In the genomic region with DNA sequence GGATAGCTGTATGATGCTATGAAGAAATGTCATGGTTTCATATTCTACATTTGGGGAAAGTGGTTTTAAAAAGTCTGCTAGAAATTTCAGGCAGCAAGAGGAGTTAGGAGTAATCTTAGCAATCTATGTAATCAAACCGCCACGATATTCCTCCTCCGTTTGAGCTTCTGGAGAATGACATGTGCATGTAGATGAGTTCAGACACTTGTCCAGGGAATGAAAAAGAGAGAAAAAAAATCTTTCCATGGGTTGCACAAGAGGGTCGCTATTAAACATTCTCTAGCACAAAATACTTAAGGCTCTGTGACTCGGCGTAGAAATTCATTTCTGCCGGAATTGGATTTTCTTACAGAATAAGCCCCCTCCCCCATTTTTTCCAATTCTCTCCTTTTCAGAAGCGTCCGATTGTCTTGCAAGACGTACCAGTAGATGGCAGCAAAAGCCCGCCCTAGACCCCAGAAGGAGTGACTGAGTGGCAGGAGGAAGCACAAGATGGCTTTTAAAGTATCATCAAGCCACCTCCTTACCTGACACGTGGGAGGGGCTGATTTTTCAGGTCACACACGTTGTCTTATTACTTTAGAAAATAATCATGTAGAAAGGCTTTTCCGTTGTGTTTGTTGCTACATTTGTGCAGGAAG, we compare ENCODE assay signal across 8 mouse cellular contexts.
DNase-seq lines count a peak whose midpoint lies in the region; ATAC-seq and TF ChIP-seq lines count a peak whose summit lies in the region.

No protein-coding gene starts in this region.

- H3K4me1 ChIP-seq in liver, embryonic 12.5 days, result no peaks in the 10 kb centered on the region
- H3K4me1 ChIP-seq in forebrain, postnatal 0 days (ENCODE audit: insufficient read depth), result peaks cover 4% of the 10 kb centered on the region; the same call in 1 of the 2 replicates
- H3K4me1 ChIP-seq in kidney, embryonic 16.5 days (ENCODE audit: insufficient read depth, low read length), result no peaks in the 10 kb centered on the region
- no peaks in the 10 kb centered on the region for H3K4me1 ChIP-seq in liver, adult 2 months (ENCODE audit: control insufficient read depth, insufficient read depth, low read length)
- no peaks in the 10 kb centered on the region for H3K4me1 ChIP-seq in neural tube, embryonic 13.5 days (replicated peaks)

- 23% methylated on average over 14 of the region's 14 CpGs for WGBS in liver, embryonic 12.5 days (ENCODE audit: insufficient replicate concordance)
- 7% methylated on average over 14 of the region's 14 CpGs for WGBS in forebrain, postnatal 0 days
- WGBS in kidney, embryonic 16.5 days, result 25% methylated on average over 14 of the region's 14 CpGs
- WGBS in liver, adult 2 months, result 30% methylated on average over 14 of the region's 14 CpGs
- 22% methylated on average over 14 of the region's 14 CpGs for WGBS in neural tube, embryonic 13.5 days

- no peak overlapping the region for H3K9ac ChIP-seq in liver, embryonic 12.5 days
- H3K9ac ChIP-seq in forebrain, postnatal 0 days, result 0 out of 2 replicates have a peak overlapping the region, but pooled peaks have one; percentile 14
- no peak overlapping the region for H3K9ac ChIP-seq in kidney, embryonic 16.5 days (replicated peaks; ENCODE audit: low read length)
- no peak overlapping the region for H3K9ac ChIP-seq in liver, adult 2 months (ENCODE audit: low read depth, low read length)
- H3K9ac ChIP-seq in neural tube, embryonic 13.5 days, result no peak overlapping the region

- DNase-seq in liver, result peak; percentile 46
- peak; percentile 71 to 76 for DNase-seq in cerebellum, adult 18-20 months
- DNase-seq in forebrain, postnatal 0 days, result peak; percentile 94
- DNase-seq in liver, adult 2 months (ENCODE audit: extremely low read depth, low read depth, low spot score), result peak; percentile 1
- DNase-seq in telencephalon, adult 2 months (ENCODE audit: low read depth, low spot score), result peak; percentile 72

- H3K36me3 ChIP-seq in liver, embryonic 12.5 days, result no peaks in the 10 kb centered on the region
- no peaks in the 10 kb centered on the region for H3K36me3 ChIP-seq in forebrain, postnatal 0 days (ENCODE audit: insufficient read depth)
- H3K36me3 ChIP-seq in kidney, embryonic 16.5 days (ENCODE audit: insufficient read depth, low read length), result no peaks in the 10 kb centered on the region
- H3K36me3 ChIP-seq in liver, adult 2 months (ENCODE audit: control insufficient read depth, insufficient read depth, low read length), result no peaks in the 10 kb centered on the region
- H3K36me3 ChIP-seq in neural tube, embryonic 13.5 days, result no peaks in the 10 kb centered on the region

- ATAC-seq in liver, embryonic 12.5 days, result no peak
- ATAC-seq in forebrain, postnatal 0 days, result peak; percentile 96
- peak; percentile 79; the same call in 1 of the 2 replicates for ATAC-seq in kidney, embryonic 16.5 days (ENCODE audit: low FRiP score, low TSS enrichment)
- peak; percentile 88 for ATAC-seq in neural tube, embryonic 13.5 days (ENCODE audit: low read depth)

- H3K27me3 ChIP-seq in liver, embryonic 12.5 days (replicated peaks), result no peaks in the 10 kb centered on the region
- no peaks in the 10 kb centered on the region for H3K27me3 ChIP-seq in forebrain, postnatal 0 days (ENCODE audit: insufficient read depth, low read length)
- no peaks in the 10 kb centered on the region for H3K27me3 ChIP-seq in kidney, embryonic 16.5 days (ENCODE audit: insufficient read depth, low read length)
- H3K27me3 ChIP-seq in liver, adult 2 months (ENCODE audit: control insufficient read depth, insufficient read depth, low read length), result no peaks in the 10 kb centered on the region
- no peaks in the 10 kb centered on the region for H3K27me3 ChIP-seq in neural tube, embryonic 13.5 days

- no peaks in the 10 kb centered on the region for H3K79me2 ChIP-seq in liver, adult 2 months (ENCODE audit: control insufficient read depth, insufficient read depth, low read length)

- TF ChIP-seq CTCF in forebrain, postnatal 0 days (IDR thresholded peaks at IDR 0.05; ENCODE audit: low read depth), result peak; percentile 90
- TF ChIP-seq CTCF in liver, adult 2 months (IDR thresholded peaks at IDR 0.05; ENCODE audit: low read depth, low read length), result no peak

- H3K27ac ChIP-seq in liver, embryonic 12.5 days, result no peak overlapping the region
- H3K27ac ChIP-seq in forebrain, postnatal 0 days (ENCODE audit: low read depth, low read length), result peak overlapping the region; percentile 37; the same call in 1 of the 2 replicates
- H3K27ac ChIP-seq in kidney, embryonic 16.5 days (ENCODE audit: low read length), result no peak overlapping the region
- no peak overlapping the region for H3K27ac ChIP-seq in liver, adult 2 months (replicated peaks; ENCODE audit: insufficient read depth, low read depth, low read length)
- H3K27ac ChIP-seq in neural tube, embryonic 13.5 days (replicated peaks), result no peak overlapping the region

- no peak overlapping the region for H3K4me3 ChIP-seq in liver, embryonic 12.5 days
- peak overlapping the region; percentile 19 for H3K4me3 ChIP-seq in forebrain, postnatal 0 days (ENCODE audit: low read depth, low read length)
- H3K4me3 ChIP-seq in kidney, embryonic 16.5 days (ENCODE audit: low read length), result no peak overlapping the region
- no peak overlapping the region for H3K4me3 ChIP-seq in liver, adult 2 months (ENCODE audit: insufficient read depth, low read depth, low read length)
- no peak overlapping the region for H3K4me3 ChIP-seq in neural tube, embryonic 13.5 days

- H3K4me2 ChIP-seq in liver, embryonic 12.5 days, result no peak overlapping the region
- peak overlapping the region; percentile 37 for H3K4me2 ChIP-seq in forebrain, postnatal 0 days (ENCODE audit: low read depth)
- no peak overlapping the region for H3K4me2 ChIP-seq in kidney, embryonic 16.5 days (replicated peaks; ENCODE audit: low read depth, low read length)
- peak overlapping the region; percentile 33 for H3K4me2 ChIP-seq in neural tube, embryonic 13.5 days

- no peaks in the 10 kb centered on the region for H3K9me3 ChIP-seq in liver, embryonic 12.5 days (replicated peaks)
- H3K9me3 ChIP-seq in forebrain, postnatal 0 days (ENCODE audit: low read length), result no peaks in the 10 kb centered on the region
- no peaks in the 10 kb centered on the region for H3K9me3 ChIP-seq in kidney, embryonic 16.5 days (ENCODE audit: low read length)
- H3K9me3 ChIP-seq in neural tube, embryonic 13.5 days, result no peaks in the 10 kb centered on the region

- TF ChIP-seq POLR2A in liver, adult 2 months (IDR thresholded peaks at IDR 0.05; ENCODE audit: extremely low read depth, insufficient read depth, low read length), result no peak

Comparison
In these comparisons a context has a peak if more than half of its experiments do, and no peak if none do; other contexts are left out.
1. DNase-seq: peak in every context shown above with its lines; median percentile 94 in forebrain, postnatal 0 days; 74 in cerebellum, adult 18-20 months; 72 in telencephalon, adult 2 months; 46 in liver; 1 in liver, adult 2 months.
2. H3K4me2 ChIP-seq: peak in forebrain, postnatal 0 days (single experiment) and neural tube, embryonic 13.5 days (single experiment); none in liver, embryonic 12.5 days (single experiment) and kidney, embryonic 16.5 days (single experiment).